Mouse (Mus musculus) cerebellum, adult 9-11 months (tissue): ENCODE measurements around the gene Ncam1.
A peak's percentile ranks its signal among the peaks of the same experiment; 100 is the strongest.

Source experiments
- DNase-seq: peaks from one replicate; pipeline ENCODE4 v3.0.0; 2022

Gene Ncam1

DNA sequence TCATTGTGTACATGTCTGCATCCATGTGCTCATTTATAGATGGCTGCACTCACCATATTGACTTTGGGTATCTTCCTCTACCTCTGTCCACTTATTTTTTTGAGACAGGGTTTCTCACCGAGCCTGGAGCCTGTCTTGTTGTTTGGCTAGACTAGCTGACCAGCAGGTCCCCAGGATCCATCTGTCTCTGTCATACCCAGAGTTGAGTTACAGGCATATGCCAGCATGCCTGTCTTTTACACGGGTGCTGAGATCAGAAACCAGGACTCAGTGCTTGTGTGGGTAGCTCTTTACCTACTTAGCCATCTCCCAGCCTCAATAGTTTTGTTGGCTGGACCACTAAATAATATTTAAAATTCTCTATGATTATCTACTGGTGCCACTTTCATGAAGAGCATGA is 180.5 kb downstream of the Ncam1 start:
- peak; percentile 85 for DNase-seq

DNA sequence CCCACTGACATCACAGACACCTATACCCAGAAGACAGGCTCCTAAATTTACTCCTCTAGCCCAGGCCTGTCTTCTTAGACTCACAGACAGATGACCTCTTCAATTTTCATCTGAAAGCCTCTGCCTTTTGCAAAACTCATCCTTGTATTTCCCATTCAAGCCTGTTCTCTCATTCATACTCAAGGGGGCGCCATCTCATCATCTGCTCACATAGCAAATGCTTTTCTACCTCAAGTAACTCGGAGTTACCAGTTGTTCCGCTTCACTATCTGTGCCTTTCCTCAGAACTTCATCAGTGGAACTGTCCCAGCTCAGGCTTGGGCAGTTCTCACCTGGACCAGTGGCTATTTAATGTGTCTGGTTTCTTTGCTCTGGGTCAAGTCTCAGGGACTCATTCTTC is 181.5 kb downstream of the Ncam1 start:
- peak; percentile 66 for DNase-seq

DNA sequence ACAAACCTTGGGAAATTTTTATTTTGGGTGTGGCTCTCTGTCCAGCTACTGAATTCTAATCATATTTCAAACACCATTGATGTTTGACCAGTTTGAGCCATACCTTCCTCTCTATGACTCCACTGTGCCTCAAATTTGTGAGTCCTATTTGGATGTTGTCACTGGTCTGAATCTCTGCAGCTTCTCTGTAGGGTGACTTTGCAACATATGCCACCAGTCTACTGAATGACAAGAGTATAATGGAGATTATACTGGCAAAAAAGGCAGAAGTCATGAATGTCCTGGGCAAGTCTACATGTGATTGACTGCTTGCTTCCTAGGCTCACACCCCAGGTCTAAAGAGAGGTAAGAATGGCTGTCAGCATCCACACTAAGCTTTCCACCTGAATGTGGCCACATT is 186.3 kb downstream of the Ncam1 start:
- no peak for DNase-seq

DNA sequence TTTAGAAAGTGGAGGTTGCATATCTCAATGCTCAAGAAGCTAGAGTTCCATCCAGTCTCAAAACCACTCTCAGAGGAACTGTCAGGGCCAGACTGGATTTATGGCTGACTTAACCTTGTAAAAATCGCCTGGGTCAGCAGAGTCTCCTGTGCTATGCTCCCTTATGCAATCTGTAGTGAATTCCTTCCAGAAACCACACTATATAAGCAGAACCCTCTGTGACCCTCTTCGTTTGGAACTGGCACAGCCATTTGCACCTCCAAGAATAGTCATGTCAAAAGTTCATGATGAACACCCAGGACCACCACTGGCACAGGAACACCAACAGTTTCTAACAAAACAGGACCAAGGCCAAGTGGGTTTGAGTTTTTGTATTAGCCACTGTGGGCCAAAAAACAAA is 190.5 kb downstream of the Ncam1 start:
- no peak for DNase-seq

DNA sequence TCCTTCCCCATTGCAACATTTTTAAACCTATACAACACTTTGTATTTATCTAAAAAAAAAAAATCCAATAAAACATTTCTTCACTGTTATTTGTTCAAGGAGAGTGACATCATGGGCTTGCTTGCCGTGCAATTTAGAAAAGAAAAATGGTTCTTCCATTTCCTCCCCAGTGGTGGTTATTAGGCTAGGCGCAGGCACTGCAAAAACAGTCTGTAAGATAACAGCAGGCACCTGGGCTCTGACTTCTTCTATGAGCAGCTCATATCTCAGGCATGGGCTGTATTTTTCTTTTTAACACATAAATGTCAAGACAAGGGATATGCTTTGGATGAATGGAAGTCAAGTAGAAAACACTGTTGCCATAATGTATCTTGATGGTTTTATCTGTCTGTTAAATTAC is 192.0 kb downstream of the Ncam1 start:
- no peak for DNase-seq

DNA sequence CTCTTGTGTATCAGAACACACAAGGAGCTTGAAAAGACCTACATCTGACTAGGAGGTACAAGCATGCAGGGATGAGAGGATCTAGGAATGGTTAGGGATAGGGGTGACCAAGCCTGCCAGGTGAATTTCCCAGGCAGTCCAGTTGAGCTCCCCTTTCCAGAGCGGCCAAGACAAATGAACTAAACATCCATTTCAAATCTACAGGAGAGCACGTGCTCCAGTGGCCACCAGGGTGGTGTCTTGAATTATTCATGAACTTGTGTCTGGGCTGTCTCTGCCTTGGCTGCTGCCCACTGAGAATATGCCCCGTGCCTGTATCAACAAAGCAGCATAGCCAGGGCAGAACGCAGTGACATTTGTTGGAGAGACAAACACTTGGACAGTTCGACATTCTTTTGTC is 192.4 kb downstream of the Ncam1 start:
- DNase-seq = no peak

DNA sequence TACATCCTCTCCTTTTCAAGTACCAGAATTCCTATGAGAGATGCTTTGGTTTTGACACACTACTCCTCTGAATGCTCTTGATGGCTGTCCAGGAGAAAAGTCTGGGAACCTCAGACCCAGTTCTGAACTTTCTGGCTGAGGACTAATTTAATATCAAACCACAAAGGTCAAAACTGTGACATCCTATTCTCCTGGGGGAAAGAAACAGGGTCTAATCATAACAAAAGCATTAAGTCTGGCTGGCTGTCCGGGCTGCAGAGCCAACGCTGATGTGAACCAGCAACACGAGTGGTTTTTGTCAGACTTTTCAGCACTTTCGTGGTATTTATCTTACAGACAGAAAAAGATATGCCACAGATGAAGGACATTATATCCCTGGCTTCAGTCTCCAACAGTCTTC is 192.9 kb downstream of the Ncam1 start:
- no peak for DNase-seq

DNA sequence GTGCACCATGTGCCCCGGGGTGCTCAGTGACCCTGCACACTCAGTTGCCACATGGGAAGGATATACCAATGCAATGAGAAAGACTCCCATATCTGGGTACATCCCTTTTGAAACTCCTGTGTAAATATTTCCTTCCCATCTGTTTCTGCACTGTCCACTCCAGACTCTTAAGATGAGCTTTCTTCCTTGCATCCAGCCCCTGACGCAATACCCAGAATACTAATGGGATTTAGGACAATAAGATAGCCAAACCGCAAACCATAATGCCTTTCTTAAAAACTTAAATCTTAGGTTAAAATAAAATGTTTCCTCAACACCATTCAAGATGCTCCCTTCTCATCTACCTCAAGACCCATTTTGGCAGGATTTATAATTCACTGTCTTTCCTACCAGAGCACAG is 193.4 kb downstream of the Ncam1 start:
- no peak for DNase-seq

DNA sequence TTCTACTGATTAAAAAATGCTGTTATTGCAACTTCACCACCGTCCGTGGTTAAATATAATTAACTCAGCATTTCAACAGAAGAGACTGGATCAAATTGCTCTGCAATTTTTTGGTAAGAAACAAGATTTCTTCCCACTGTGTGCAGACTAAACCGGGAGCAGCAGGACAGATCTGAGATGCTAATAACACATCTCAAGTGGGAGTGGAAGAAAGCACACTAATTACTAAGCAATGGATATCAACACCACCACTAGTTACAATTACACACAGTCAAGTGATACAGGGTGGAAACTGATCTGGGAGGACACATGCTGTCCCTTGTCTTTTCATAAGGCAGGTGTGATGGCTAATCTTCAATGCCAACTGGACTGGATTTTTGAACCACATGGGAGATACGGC is 197.5 kb downstream of the Ncam1 start:
- no peak for DNase-seq

DNA sequence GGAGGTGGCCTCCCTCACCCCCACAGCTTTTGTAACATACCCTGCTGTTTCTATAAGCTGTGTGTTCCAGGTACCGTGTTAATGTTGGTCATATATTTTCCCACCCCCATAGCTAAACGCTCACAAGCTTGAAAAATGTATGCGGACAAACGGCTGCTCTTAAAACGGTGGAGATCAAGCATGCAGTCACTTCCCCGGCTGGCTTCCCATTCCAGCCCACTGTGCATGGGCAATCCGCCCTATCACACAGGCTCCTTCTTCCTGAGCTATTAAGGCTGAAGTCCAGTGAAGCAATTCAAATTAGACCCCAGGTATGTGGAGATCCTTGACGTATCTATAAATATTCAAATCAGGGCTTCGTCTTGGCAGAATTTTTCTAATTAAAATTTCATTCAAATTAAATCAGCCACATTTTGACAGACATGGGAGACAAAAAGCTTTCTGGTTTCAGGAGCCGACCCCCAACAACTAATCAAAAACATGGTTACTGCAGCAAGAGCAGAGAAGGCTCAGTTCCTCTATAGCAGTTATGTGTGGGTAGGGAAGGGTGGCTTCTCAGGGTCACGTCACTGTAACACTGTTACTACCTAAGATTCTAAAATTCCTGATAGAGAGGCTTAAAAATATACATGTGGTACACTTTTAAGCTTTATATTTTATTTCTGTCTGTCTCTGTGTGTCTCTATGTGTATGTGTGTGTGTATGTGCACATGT is 202.9 kb downstream of the Ncam1 start:
- DNase-seq = peak; percentile 63

DNA sequence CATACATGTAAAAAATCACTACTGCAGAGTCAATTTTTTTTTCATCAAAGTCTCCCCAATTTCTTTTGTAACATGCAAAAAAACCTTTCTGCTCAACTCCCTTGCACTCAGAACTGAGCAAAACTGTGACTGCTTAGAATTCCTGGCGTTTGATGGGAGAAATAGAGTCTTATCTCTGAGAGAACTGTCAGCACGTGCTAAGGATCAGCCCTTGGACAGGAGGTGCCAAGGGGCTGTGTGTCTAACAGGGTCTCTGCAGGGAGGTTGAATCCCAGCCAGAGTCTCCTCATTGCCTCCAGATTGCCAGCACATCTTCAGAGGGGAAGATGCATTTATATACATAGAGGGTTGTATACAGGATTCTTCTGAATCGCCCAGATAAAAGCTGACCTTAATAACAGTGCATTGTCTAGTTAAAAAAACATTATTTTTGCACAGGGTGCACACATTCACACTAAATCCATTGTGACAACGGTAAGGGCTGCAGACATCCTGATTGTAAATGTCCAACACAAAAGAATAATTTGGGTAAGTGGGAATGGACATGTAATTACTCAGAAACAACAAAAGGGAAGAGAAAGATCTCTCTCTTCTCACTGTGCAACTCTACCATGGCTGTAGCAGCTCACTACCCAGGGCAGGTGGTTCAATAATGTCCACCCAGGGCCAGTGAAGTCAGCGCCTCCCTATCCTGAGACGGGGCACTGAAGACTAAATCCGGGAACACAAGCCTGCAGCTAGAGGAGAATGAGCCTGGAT is 203.7 kb downstream of the Ncam1 start:
- no peak for DNase-seq

DNA sequence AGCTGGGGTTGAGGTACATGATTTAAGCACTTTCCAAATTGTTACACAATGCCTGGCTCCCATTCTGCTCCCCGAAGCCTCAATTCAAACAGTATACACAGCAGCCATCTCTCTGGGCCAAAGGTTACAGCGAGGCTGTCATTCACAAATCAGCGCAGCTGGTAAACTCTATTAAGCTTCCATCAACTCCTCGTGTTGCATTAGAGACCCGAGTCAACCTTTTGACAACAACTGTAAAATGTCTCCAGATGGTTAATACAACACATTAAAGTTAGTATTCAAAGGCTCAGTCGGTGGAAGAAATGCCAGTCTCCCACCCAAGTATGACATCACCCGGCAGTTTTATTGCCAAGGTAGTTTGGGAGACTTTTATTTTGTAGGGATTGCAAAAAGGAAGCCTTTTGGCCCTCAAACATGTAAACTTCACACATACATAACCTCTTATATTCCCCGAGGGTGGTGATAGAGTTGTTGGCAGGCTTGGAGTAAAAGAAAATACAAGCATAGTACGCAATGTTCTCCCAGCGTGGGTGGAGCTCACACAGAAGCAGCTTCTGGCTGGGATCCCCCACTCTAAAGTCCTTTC is 204.7 kb downstream of the Ncam1 start:
- DNase-seq = peak; percentile 27

DNA sequence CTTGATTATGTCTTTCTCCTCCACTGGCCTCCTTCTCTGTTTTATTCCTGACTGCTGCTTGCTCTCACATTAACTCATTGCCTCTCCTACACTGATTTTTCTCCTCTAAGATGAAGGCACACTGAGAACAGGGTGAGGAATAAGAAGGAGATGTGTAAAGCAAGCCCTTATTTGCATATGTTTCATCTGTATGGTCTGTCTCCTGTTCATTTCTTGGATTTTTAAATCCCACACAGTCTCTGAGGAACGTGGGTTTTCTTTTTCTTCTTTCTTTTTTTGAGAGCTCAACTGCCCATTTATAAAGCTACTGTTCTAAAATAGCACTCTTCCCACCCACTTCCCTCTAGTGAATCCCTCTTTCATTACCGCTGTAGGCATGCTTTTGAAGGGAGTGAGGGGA is 206.7 kb downstream of the Ncam1 start:
- no peak for DNase-seq

DNA sequence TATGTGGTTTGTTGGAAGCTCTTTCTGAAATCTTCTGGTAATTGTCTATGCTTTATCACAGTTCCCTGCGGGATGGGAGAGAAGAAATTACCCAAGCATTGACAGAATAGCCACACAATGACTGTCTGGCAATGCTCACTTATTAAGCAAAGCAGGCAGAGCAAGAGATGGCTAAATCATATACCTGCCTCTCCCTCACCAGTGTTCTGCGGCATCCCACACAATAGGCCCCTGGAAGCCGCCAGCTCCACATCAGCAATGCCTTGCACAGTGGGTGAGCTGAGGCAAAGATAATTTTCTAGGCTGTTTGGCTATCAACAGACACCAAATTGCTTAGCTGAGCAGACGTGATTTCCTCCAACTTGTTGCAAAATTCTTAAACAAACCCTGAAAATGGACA is 208.5 kb downstream of the Ncam1 start:
- no peak for DNase-seq

DNA sequence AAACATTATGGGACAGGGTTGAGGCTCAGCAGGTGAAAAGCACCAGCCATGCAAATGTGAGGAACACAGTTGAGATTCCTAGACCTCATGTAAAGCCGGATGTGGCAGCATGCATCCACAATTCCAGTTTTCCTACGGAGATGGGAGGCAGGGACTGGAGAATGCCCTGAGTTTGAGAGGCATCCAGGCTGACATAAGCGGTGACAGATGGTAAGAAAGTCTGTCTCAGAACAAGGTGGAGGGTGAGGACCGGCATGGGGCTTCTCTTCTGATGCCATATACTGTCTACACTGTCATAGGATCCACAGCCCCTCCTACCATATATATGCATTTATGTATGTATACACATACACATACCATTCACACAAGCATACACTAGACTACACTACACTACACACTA is 221.6 kb downstream of the Ncam1 start:
- peak; percentile 88 for DNase-seq

DNA sequence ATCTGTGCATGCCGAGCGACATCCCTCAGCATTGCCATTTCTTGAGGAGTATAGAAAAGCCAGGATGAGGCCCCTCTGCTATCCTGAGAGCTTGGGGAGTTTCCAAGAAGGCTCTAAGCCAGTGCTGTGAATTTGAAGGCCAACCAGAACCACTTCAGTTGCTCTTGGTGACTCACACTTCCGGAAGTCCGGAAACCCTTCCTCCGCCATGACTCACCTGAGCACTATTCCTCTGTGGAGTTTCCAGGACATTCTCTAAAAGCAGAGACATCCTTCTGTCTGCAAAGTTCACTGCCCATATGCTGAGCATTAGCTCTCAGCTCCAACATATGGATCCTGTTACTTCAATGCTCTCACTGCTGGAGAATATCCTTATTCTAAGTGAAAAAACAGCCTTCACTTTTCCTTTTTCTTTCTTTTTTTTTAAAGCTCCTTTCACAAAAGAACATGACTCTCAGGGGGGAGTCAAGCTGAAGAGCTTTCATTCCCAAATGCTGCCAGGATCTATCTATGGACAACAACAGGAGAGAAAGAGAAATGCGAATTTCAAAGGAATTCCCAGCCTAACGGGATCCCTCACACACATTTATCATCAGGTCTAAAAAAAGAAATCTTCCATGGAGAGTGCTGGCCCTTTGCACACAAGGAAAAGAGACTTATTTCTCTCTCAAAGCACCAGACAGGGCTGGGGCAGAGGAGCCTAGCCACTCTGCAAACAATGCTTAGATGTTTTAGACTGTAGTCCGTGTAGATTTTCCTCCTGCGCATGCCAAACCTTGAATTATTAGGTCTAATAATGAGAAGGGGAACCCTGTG is 226.8 kb downstream of the Ncam1 start:
- DNase-seq = peak; percentile 55

DNA sequence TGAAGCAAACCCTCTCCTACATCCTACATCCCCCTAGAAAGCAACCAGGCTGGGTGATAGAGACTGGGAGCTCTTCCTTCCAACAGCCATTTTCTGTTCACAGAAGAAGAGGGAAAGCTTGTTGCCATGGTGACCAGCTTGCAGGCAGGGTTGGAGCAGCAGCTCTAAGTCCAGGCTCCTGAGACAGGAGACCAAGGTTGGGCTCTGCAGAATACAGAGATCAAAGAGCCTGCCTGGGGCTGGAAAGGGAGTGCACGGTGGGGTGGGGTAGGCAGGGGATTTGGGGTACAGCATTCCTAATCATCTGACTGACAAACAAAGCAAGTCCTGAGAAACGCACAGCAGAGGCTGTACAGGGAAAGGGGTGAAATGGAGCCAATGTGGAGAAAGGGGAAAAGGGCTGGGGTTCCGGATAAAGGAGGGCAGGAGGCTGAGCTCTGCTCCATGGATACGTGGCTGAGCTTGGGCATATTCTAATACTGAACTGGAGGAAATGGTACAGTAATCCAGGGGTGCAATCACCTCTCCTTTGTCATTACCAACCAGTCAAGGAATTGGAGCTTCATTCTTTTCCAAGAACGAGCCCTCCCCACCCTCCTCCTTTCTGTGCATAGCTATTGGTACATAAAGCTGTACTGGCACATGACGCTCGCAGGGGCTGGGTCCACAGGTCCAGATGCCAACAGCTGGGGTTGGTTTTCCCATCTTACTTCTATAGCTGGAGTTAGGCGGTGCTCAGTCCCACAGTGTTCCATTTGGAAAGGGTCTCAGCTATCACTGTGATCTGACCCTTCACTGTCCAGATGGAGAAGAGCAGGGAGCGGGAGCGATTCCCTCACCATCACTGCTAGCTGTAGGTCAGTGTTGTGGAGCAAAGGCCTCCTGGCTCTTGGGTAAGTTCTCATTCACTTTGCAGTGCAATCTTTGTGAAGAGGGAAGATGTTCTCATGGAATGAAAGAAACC is 227.7 kb downstream of the Ncam1 start:
- peak; percentile 53 for DNase-seq

DNA sequence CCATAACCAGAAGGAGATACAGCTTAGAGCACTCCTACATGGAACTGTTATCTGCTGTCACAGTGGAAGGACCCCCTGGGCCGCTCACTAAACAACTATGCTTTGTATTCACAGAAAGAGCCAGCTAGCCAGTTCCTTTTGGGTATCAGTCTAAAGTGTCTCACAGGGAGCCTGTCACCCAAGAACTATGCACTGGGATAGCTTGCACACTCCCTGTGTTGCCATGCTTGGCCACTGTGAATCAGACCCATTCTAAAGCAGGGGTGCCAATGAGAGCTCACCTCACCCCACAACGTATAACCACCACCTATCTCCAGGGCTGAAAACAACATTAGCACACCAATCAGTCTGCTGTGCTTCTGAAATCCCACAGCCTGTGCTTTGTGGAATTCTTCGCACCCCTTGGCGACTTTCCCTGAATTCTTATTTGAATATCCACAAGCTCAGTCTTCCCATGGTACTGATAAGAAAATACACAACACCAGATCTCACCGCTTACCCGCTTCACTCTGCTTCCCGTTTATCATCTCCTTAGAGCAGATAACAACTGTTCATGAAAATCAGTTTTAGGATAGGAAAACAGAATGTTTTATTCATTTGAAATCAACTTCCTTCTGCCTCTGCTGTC is 228.6 kb downstream of the Ncam1 start:
- no peak for DNase-seq

DNA sequence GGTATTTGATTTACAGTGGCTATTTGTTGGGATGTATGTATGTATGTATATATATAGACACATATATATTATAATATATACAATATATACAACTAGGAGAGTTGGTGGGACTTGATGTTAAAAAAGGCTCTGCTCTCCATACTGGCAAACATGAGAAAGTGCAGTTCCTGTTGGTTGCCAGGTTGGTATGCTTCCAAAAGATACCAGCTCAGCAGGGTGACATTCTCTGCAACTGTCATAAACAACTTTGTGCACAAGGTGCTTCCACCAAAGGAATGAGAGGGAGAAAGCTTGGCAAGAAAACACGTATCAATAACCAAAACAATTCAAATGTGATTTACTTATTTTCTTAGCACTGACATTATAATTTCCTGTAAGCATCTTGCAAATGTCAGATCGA is 232.9 kb downstream of the Ncam1 start:
- peak; percentile 40 for DNase-seq

DNA sequence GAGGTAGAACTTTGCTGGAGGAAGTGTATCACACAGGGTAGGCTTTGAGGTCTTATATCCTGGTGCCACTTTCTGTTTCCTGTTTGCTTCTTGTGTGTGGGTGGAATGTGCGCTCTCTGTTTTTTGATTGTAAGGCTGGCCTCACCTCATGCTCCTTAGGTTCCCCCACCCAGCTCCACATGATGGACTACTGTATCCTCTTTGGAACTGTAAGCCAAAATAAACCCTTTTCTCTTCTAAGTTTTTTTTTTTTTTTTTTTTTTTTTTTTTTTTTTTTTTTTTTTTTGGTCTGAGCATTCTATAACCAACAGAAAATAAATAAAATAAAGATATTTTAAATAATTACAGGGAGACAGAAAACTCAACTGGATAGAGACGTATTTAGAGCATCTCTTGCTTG is 239.8 kb downstream of the Ncam1 start:
- DNase-seq = no peak

DNA sequence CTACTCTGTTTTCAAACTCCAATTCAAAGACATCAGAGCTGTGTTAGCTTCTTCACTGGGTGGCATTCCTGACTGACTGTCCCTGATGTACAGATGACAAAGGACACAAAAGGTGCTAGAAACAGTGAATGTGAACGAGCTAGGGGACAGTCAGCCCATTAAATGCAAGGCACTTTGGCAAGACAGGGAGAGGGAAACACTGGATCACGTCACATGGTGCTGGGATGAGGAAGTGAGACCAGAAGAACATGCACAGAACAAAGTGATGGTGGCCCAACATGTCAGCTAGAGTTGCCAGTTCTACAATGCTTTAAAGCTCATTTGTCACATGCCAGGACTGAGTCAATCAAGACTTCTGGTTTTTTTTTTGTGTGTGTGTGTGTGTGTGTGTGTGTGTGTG is 247.4 kb downstream of the Ncam1 start:
- no peak for DNase-seq

DNA sequence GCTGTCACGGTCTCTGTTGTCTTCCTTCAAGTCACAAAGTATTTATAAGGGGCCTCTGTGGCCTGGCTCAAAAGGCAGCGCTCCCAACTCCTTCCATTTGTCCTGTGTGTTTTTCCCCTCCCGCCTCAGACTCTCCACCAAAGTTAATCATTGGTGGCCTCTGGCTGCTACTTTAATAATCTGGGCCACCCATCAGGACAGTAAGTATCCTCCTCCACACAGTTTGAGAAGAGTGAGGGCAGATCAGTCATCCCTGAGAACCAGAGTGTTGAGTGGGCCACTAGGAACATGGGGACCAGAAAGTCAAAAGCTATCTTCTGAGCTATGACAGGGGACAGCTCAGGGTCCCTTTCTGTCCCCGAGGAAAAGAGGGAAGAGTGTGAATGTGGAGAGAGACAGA is 256.1 kb downstream of the Ncam1 start:
- no peak for DNase-seq
